Mouse (Mus musculus): ENCODE data around the gene Agk.

GRCm38 (mm10) chr6:40421099-40421498, 96.1 kb downstream of the Agk start:
- no peak for TF ChIP-seq CTCF (IDR thresholded peaks at IDR 0.05; ENCODE audit: control insufficient read depth, insufficient read depth, insufficient replicate concordance, low read depth, low read length)
- TF ChIP-seq POLR2A (IDR thresholded peaks at IDR 0.05; ENCODE audit: control insufficient read depth, low read depth, low read length): no peak
